Mouse (Mus musculus): ENCODE results near the gene Grid1.

GRCm38 (mm10) chr14:34879996-34880395, 60.1 kb downstream of the Grid1 start:
- TF ChIP-seq GATA1 (IDR thresholded peaks at IDR 0.05; ENCODE audit: borderline replicate concordance, low read length) (no peak), FLI1 (IDR thresholded peaks at IDR 0.05; ENCODE audit: low read length) (no peak)
